Mouse (Mus musculus): ENCODE results near the gene Aqp11. TPM values are rescaled to one million over a fixed set of nuclear protein-coding genes. Genes with fewer than 3 reads are reported as not detected.
A peak's percentile ranks its signal among the peaks of the same experiment; 100 is the strongest.

Gene Aqp11
- polyA plus RNA-seq, 1 experiment from 2014 or later: 6.2 TPM

- H3K27ac ChIP-seq: no peak overlapping the region
- H3K9ac ChIP-seq: no peak overlapping the region
- no peak for ATAC-seq (ENCODE audit: low FRiP score)
- no peaks in the 10 kb centered on the region for H3K4me1 ChIP-seq
- no peak overlapping the region for H3K4me2 ChIP-seq (replicated peaks)
- no peaks in the 10 kb centered on the region for H3K36me3 ChIP-seq
- WGBS: 83% methylated on average over 5 of the region's 5 CpGs
- H3K9me3 ChIP-seq (replicated peaks): no peaks in the 10 kb centered on the region
- H3K4me3 ChIP-seq: no peak overlapping the region
- H3K27me3 ChIP-seq: no peaks in the 10 kb centered on the region
Measured at GRCm38 (mm10) chr7:97765963-97766347, 27.9 kb upstream of the Aqp11 start.

- H3K9me3 ChIP-seq (replicated peaks): no peaks in the 10 kb centered on the region
- H3K27ac ChIP-seq: no peak overlapping the region
- no peak overlapping the region for H3K9ac ChIP-seq
- ATAC-seq (ENCODE audit: low FRiP score): no peak
- WGBS: 91% methylated on average over 21 of the region's 21 CpGs
- no peak overlapping the region for H3K4me2 ChIP-seq (replicated peaks)
- no peaks in the 10 kb centered on the region for H3K4me1 ChIP-seq
- no peaks in the 10 kb centered on the region for H3K27me3 ChIP-seq
- H3K36me3 ChIP-seq: no peaks in the 10 kb centered on the region
- H3K4me3 ChIP-seq: no peak overlapping the region
Measured at GRCm38 (mm10) chr7:97765181-97765962, 27.3 kb upstream of the Aqp11 start.

GRCm38 (mm10) chr7:97764591-97764990 lies 26.5 kb upstream of the Aqp11 start:
- Histone ChIP-seq H3K9ac (no peak overlapping the region), H3K9me3 (replicated peaks) (no peaks in the 10 kb centered on the region), H3K27me3 (no peaks in the 10 kb centered on the region), H3K36me3 (no peaks in the 10 kb centered on the region), H3K4me1 (no peaks in the 10 kb centered on the region), H3K4me2 (replicated peaks) (no peak overlapping the region), H3K27ac (no peak overlapping the region), H3K4me3 (no peak overlapping the region)
- ATAC-seq (ENCODE audit: low FRiP score): no peak
- 85% methylated on average over 11 of the region's 11 CpGs for WGBS

- no peak overlapping the region; the same call in 1 of the 2 replicates for H3K4me3 ChIP-seq
- ATAC-seq (ENCODE audit: low FRiP score): peak; percentile 85
- peaks cover 5% of the 10 kb centered on the region for H3K4me1 ChIP-seq
- H3K4me2 ChIP-seq (replicated peaks): peak overlapping the region; percentile 38
- H3K27me3 ChIP-seq: no peaks in the 10 kb centered on the region
- H3K9me3 ChIP-seq (replicated peaks): no peaks in the 10 kb centered on the region
- H3K9ac ChIP-seq: 0 out of 2 replicates have a peak overlapping the region, but pooled peaks have one; percentile 25
- 34% methylated on average over 18 of the region's 18 CpGs for WGBS
- no peaks in the 10 kb centered on the region for H3K36me3 ChIP-seq
- peak overlapping the region; percentile 75 for H3K27ac ChIP-seq
Measured at GRCm38 (mm10) chr7:97756967-97757881, 19.1 kb upstream of the Aqp11 start.

GRCm38 (mm10) chr7:97749207-97750190 lies 11.4 kb upstream of the Aqp11 start:
- ATAC-seq (ENCODE audit: low FRiP score): no peak
- no peaks in the 10 kb centered on the region for H3K36me3 ChIP-seq
- H3K27ac ChIP-seq: no peak overlapping the region
- H3K9me3 ChIP-seq (replicated peaks): no peaks in the 10 kb centered on the region
- H3K9ac ChIP-seq: no peak overlapping the region
- H3K4me1 ChIP-seq: peaks cover 13% of the 10 kb centered on the region
- no peaks in the 10 kb centered on the region for H3K27me3 ChIP-seq
- peak overlapping the region; percentile 36 for H3K4me2 ChIP-seq (replicated peaks)
- 23% methylated on average over 19 of the region's 19 CpGs for WGBS
- no peak overlapping the region for H3K4me3 ChIP-seq

GRCm38 (mm10) chr7:97748527-97749206 lies 10.6 kb upstream of the Aqp11 start:
- no peaks in the 10 kb centered on the region for H3K27me3 ChIP-seq
- 60% methylated on average over 10 of the region's 10 CpGs for WGBS
- no peaks in the 10 kb centered on the region for H3K36me3 ChIP-seq
- H3K9ac ChIP-seq: no peak overlapping the region
- no peak overlapping the region for H3K4me3 ChIP-seq
- H3K4me2 ChIP-seq (replicated peaks): peak overlapping the region; percentile 36; the same call in 1 of the 2 replicates
- H3K27ac ChIP-seq: no peak overlapping the region
- no peaks in the 10 kb centered on the region for H3K9me3 ChIP-seq (replicated peaks)
- ATAC-seq (ENCODE audit: low FRiP score): peak; percentile 14; the same call in 1 of the 2 replicates
- H3K4me1 ChIP-seq: peaks cover 13% of the 10 kb centered on the region

GRCm38 (mm10) chr7:97747787-97748497 lies 9.9 kb upstream of the Aqp11 start:
- ATAC-seq (ENCODE audit: low FRiP score): peak; percentile 58
- Histone ChIP-seq H3K9ac (no peak overlapping the region), H3K4me2 (replicated peaks) (peak overlapping the region; percentile 36), H3K4me1 (peaks cover 13% of the 10 kb centered on the region), H3K27me3 (no peaks in the 10 kb centered on the region), H3K36me3 (no peaks in the 10 kb centered on the region), H3K9me3 (replicated peaks) (no peaks in the 10 kb centered on the region), H3K4me3 (no peak overlapping the region), H3K27ac (no peak overlapping the region)
- 27% methylated on average over 28 of the region's 28 CpGs for WGBS

GRCm38 (mm10) chr7:97747176-97747707 lies 9.2 kb upstream of the Aqp11 start:
- Histone ChIP-seq H3K27me3 (no peaks in the 10 kb centered on the region), H3K4me2 (replicated peaks) (no peak overlapping the region), H3K4me1 (peaks cover 13% of the 10 kb centered on the region), H3K36me3 (no peaks in the 10 kb centered on the region), H3K9ac (no peak overlapping the region), H3K9me3 (replicated peaks) (no peaks in the 10 kb centered on the region), H3K4me3 (no peak overlapping the region), H3K27ac (no peak overlapping the region)
- 72% methylated on average over 4 of the region's 4 CpGs for WGBS
- ATAC-seq (ENCODE audit: low FRiP score): no peak; the same call in 1 of the 2 replicates

- Histone ChIP-seq H3K27ac (no peak overlapping the region), H3K27me3 (no peaks in the 10 kb centered on the region), H3K36me3 (no peaks in the 10 kb centered on the region), H3K9ac (no peak overlapping the region), H3K4me3 (no peak overlapping the region), H3K4me2 (replicated peaks) (no peak overlapping the region), H3K4me1 (peaks cover 16% of the 10 kb centered on the region), H3K9me3 (replicated peaks) (no peaks in the 10 kb centered on the region)
- ATAC-seq (ENCODE audit: low FRiP score): no peak
- WGBS: 27% methylated on average over 3 of the region's 3 CpGs
Measured at GRCm38 (mm10) chr7:97745299-97745698, 7.2 kb upstream of the Aqp11 start.

- no peaks in the 10 kb centered on the region for H3K36me3 ChIP-seq
- 26% methylated on average over 1 of the region's 1 CpGs for WGBS
- no peak overlapping the region for H3K9ac ChIP-seq
- H3K4me2 ChIP-seq (replicated peaks): no peak overlapping the region
- no peak for ATAC-seq (ENCODE audit: low FRiP score)
- H3K4me1 ChIP-seq: peaks cover 12% of the 10 kb centered on the region
- H3K27ac ChIP-seq: no peak overlapping the region
- no peaks in the 10 kb centered on the region for H3K27me3 ChIP-seq
- H3K4me3 ChIP-seq: no peak overlapping the region
- no peaks in the 10 kb centered on the region for H3K9me3 ChIP-seq (replicated peaks)
Measured at GRCm38 (mm10) chr7:97741756-97742291, 3.7 kb upstream of the Aqp11 start.
